Mouse (Mus musculus): ENCODE results near the gene Tor4a. TPM values are rescaled to one million over a fixed set of nuclear protein-coding genes. Genes with fewer than 3 reads are reported as not detected.

Gene Tor4a
- total RNA-seq (2012; rRNA removed): 11.1 and 17.0 TPM in 2 replicates

DNA sequence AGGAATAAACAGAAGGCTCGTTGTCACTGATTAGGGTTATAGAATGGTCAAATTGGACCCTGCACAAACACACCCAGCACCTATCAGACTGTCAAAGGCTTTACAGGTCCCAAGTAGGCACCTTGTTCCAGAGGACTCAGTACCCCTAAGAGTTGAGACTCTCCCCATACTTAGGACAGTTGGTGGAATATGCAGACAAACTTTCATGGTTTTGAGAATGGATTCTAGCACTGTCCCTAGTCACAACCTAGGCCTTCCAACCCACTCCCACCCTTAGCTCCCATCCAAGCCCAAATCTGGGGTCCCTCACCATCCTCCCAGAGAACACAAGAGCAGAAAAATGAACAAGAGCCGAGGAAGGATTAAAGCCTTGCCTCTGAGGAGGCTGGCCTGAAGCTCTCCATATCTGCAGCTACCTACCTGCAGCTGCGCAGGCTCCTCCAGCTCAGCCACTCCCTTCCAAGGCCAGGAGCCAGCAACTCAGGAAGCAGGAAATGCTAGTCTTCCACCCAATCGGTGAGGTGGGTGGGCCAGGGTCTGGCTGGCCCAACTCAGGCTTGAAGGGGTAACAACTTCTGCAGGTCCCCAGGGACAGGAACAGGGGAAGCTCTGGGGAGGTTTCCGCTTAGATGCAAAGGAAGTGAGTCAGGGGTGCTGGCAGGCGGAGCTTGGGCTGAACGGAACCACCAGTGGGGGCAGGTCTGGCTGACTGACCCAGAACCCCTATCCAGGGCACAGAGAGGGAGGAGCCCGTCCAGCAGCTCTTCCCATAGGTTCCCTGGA lies at the start of gene Tor4a:
TSS of gene Tor4a (minus strand) at position 715 of the 783 bp plus-strand sequence.
- no peak for DNase-seq (ENCODE audit: low read depth, low spot score)
- peak within 1 kb of the TSS; percentile 66 to 67 for H3K4me3 ChIP-seq (ENCODE audit: insufficient read depth in 1 of 2, low read depth in 1 of 2, low read length in 2 of 2, poor library complexity in 1 of 2, severe bottlenecking in 1 of 2)
- peak within 1 kb of the TSS; percentile 63; the same call in 1 of the 2 replicates for H3K27ac ChIP-seq (ENCODE audit: insufficient read depth, low read depth, low read length, poor library complexity, severe bottlenecking)
- H3K4me1 ChIP-seq (ENCODE audit: control insufficient read depth in 2 of 2, insufficient read depth in 2 of 2, low read length in 2 of 2, poor library complexity in 1 of 2): peaks cover 2 to 22% of the 10 kb centered on the region in 2 experiments; a peak in 2 of 4 replicates
- H3K9ac ChIP-seq (ENCODE audit: insufficient read depth, low read depth, low read length, poor library complexity, severe bottlenecking): peak within 1 kb of the TSS; percentile 72
- in situ Hi-C loops (cut with MboI; ENCODE audit: low sequenced_read_pairs in 2 of 2, unreplicated experiment in 2 of 2): no loop called here
- peaks cover 19% of the 10 kb centered on the region for H3K36me3 ChIP-seq (ENCODE audit: control insufficient read depth, insufficient read depth, low read length, poor library complexity, severe bottlenecking)
- TF ChIP-seq MAFK (IDR thresholded peaks at IDR 0.05; ENCODE audit: insufficient read depth, low read depth, low read length): no peak
- no peak for TF ChIP-seq CHD2 (IDR thresholded peaks at IDR 0.05; ENCODE audit: low read depth, low read length)
- TF ChIP-seq HCFC1 (IDR thresholded peaks at IDR 0.05; ENCODE audit: borderline replicate concordance, insufficient read depth, low read length): no peak
- TF ChIP-seq ZC3H11A (IDR thresholded peaks at IDR 0.05; ENCODE audit: borderline replicate concordance, low read depth, low read length): no peak
- no peak for TF ChIP-seq ZNF384 (IDR thresholded peaks at IDR 0.05; ENCODE audit: low read depth, low read length)
- no peaks in the 10 kb centered on the region for H3K9me3 ChIP-seq (ENCODE audit: control insufficient read depth, insufficient read depth, low read depth, low read length)

- H3K9ac ChIP-seq (ENCODE audit: insufficient read depth, low read depth, low read length, poor library complexity, severe bottlenecking): no peak overlapping the region
- H3K4me3 ChIP-seq (ENCODE audit: insufficient read depth in 1 of 2, low read depth in 1 of 2, low read length in 2 of 2, poor library complexity in 1 of 2, severe bottlenecking in 1 of 2): no peak overlapping the region
- peaks cover 25% of the 10 kb centered on the region for H3K36me3 ChIP-seq (ENCODE audit: control insufficient read depth, insufficient read depth, low read length, poor library complexity, severe bottlenecking)
- in situ Hi-C loops (cut with MboI; ENCODE audit: low sequenced_read_pairs in 2 of 2, unreplicated experiment in 2 of 2): no loop called here
- no peak overlapping the region for H3K27ac ChIP-seq (ENCODE audit: insufficient read depth, low read depth, low read length, poor library complexity, severe bottlenecking)
- DNase-seq (ENCODE audit: low read depth, low spot score): no peak
- no peak for TF ChIP-seq ZC3H11A (IDR thresholded peaks at IDR 0.05; ENCODE audit: borderline replicate concordance, low read depth, low read length)
- H3K9me3 ChIP-seq (ENCODE audit: control insufficient read depth, insufficient read depth, low read depth, low read length): no peaks in the 10 kb centered on the region
- peaks cover 8 to 21% of the 10 kb centered on the region in 2 experiments; a peak in 3 of 4 replicates for H3K4me1 ChIP-seq (ENCODE audit: control insufficient read depth in 2 of 2, insufficient read depth in 2 of 2, low read length in 2 of 2, poor library complexity in 1 of 2)
These were observed 47.5 kb upstream of the Tor4a start for GRCm38 (mm10) chr2:25244144-25244543.

GRCm38 (mm10) chr2:25243342-25243741 lies 46.7 kb upstream of the Tor4a start:
- no peak for TF ChIP-seq MAFK (IDR thresholded peaks at IDR 0.05; ENCODE audit: insufficient read depth, low read depth, low read length)
- TF ChIP-seq CHD2 (IDR thresholded peaks at IDR 0.05; ENCODE audit: low read depth, low read length): no peak
- no peak for TF ChIP-seq ZNF384 (IDR thresholded peaks at IDR 0.05; ENCODE audit: low read depth, low read length)
- no peak overlapping the region for H3K27ac ChIP-seq (ENCODE audit: insufficient read depth, low read depth, low read length, poor library complexity, severe bottlenecking)
- DNase-seq (ENCODE audit: low read depth, low spot score): no peak
- no peak overlapping the region for H3K4me3 ChIP-seq (ENCODE audit: insufficient read depth in 1 of 2, low read depth in 1 of 2, low read length in 2 of 2, poor library complexity in 1 of 2, severe bottlenecking in 1 of 2)
- in situ Hi-C loops (cut with MboI; ENCODE audit: low sequenced_read_pairs in 2 of 2, unreplicated experiment in 2 of 2): no loop called here
- peaks cover 19% of the 10 kb centered on the region for H3K36me3 ChIP-seq (ENCODE audit: control insufficient read depth, insufficient read depth, low read length, poor library complexity, severe bottlenecking)
- peaks cover 8 to 23% of the 10 kb centered on the region in 2 experiments; a peak in 3 of 4 replicates for H3K4me1 ChIP-seq (ENCODE audit: control insufficient read depth in 2 of 2, insufficient read depth in 2 of 2, low read length in 2 of 2, poor library complexity in 1 of 2)
- no peak overlapping the region for H3K9ac ChIP-seq (ENCODE audit: insufficient read depth, low read depth, low read length, poor library complexity, severe bottlenecking)
- no peaks in the 10 kb centered on the region for H3K9me3 ChIP-seq (ENCODE audit: control insufficient read depth, insufficient read depth, low read depth, low read length)

GRCm38 (mm10) chr2:25242101-25242506 lies 45.4 kb upstream of the Tor4a start, which contains the start of the genes Rnf208 and Cysrt1:
TSS of gene Rnf208 (plus strand) at chr2:25242255.
TSS of gene Cysrt1 (minus strand) at chr2:25242452.
- no peak for DNase-seq (ENCODE audit: low read depth, low spot score)
- in situ Hi-C loops (cut with MboI; ENCODE audit: low sequenced_read_pairs in 2 of 2, unreplicated experiment in 2 of 2): no loop called here

More at GRCm38 (mm10) chr2:25242101-25242506, 45.4 kb upstream of the Tor4a start, which contains the start of the genes Rnf208 and Cysrt1:
- no peak for TF ChIP-seq CHD2 (IDR thresholded peaks at IDR 0.05; ENCODE audit: low read depth, low read length)
- no peak for TF ChIP-seq ZNF384 (IDR thresholded peaks at IDR 0.05; ENCODE audit: low read depth, low read length)
- TF ChIP-seq ZC3H11A (IDR thresholded peaks at IDR 0.05; ENCODE audit: borderline replicate concordance, low read depth, low read length): no peak
- no peak for TF ChIP-seq MAFK (IDR thresholded peaks at IDR 0.05; ENCODE audit: insufficient read depth, low read depth, low read length)
- Histone ChIP-seq H3K4me3 (ENCODE audit: insufficient read depth in 1 of 2, low read depth in 1 of 2, low read length in 2 of 2, poor library complexity in 1 of 2, severe bottlenecking in 1 of 2) (peak within 1 kb of the TSS; percentile 78 to 83), H3K4me1 (ENCODE audit: control insufficient read depth in 2 of 2, insufficient read depth in 2 of 2, low read length in 2 of 2, poor library complexity in 1 of 2) (peaks cover 8 to 30% of the 10 kb centered on the region in 2 experiments; a peak in 3 of 4 replicates), H3K36me3 (ENCODE audit: control insufficient read depth, insufficient read depth, low read length, poor library complexity, severe bottlenecking) (peaks cover 7% of the 10 kb centered on the region; the same call in 1 of the 2 replicates), H3K27ac (ENCODE audit: insufficient read depth, low read depth, low read length, poor library complexity, severe bottlenecking) (no peak within 1 kb of the TSS; the same call in 1 of the 2 replicates), H3K9ac (ENCODE audit: insufficient read depth, low read depth, low read length, poor library complexity, severe bottlenecking) (peak within 1 kb of the TSS; percentile 82), H3K9me3 (ENCODE audit: control insufficient read depth, insufficient read depth, low read depth, low read length) (no peaks in the 10 kb centered on the region)

All from ES-E14 (cell line).